Mouse (Mus musculus) left cerebral cortex, adult 18-20 months (tissue): ENCODE measurements at regions not wholly inside any gene's neighbourhood (a gene's known extent, or its start where the extent isn't known, plus 50 kb on each side); places are given as distances from the start of the nearest gene placed in this dataset.

Source experiments
- DNase-seq, 2 experiments: peaks; one replicate each; pipeline ENCODE4 v3.0.0; 2021 to 2022; ENCODE audit warnings: low spot score in 2 of 2, mixed read lengths in 1 of 2

GRCm38 (mm10) chr15:86566111-86566510 lies 351.9 kb downstream of the Tbc1d22a start:
- no peak for DNase-seq

DNA sequence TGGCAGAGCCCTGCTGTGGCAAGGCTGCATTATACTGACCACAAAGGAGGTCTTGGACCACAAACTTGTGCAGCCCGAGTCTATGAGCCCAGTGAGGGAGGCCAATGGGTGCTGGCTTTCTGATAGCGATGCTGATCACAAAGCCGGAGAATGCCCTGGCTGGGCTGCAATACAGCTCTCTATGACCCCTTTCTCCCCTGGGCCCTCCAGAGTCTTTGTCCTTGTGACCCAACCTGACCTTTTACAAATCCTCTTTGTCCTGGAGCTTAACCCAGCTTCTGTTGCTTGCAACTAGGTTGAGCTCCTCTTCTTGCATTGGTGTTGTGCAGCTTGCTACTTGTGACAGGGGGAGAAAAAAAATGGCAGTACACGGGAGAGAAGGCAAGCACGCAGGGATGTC lies 360.1 kb downstream of the Tbc1d22a start:
- no peak for DNase-seq

- no peak for DNase-seq
Observed at GRCm38 (mm10) chr15:86576666-86577065, 362.4 kb downstream of the Tbc1d22a start.

GRCm38 (mm10) chr15:86578689-86579088 lies 364.4 kb downstream of the Tbc1d22a start:
- DNase-seq: no peak

DNA sequence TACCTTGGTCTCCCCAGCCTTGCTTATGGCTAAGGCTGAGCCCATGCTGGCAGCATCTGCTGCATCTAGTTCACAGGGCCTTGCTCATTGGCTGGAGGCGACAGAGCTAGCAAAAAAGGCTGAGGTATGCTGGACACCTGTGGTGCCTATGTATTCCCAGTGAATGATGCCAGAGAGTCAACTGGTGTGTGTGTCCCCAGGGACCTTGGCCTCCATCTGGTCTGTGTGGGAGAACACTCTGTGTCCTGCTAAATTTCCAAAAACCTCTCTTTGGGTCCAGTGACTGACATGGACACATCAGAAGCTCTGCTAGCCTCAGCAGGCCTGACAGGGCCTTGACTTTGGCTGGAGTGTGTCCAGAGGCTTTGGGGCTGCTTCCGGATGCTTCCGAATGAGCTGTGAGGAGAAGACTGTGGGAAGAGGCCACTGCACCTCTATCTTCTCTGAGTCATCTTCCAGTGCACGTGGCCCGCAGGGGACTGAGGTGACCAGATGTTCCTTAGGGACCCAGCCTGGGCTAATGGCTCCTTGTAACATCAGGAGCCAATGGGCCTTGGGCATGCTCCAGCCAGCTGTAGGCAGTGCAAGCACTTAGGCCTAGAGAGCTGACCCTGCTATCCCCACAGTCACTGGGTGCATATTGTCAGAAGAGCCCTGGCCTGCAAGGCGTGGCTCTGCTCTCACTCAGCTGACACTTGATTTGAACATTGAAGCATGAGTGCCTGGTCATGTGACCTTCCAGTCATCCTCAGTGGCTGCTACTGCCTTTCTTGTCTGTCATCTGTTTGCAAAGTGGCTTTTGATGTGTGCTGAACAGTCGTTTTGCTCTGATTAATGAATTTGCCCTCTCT lies 368.2 kb downstream of the Tbc1d22a start:
- DNase-seq: no peak

GRCm38 (mm10) chr15:86585716-86586115 lies 371.5 kb downstream of the Tbc1d22a start:
- no peak for DNase-seq

GRCm38 (mm10) chr15:86587209-86587608 lies 372.9 kb downstream of the Tbc1d22a start:
- no peak for DNase-seq

DNA sequence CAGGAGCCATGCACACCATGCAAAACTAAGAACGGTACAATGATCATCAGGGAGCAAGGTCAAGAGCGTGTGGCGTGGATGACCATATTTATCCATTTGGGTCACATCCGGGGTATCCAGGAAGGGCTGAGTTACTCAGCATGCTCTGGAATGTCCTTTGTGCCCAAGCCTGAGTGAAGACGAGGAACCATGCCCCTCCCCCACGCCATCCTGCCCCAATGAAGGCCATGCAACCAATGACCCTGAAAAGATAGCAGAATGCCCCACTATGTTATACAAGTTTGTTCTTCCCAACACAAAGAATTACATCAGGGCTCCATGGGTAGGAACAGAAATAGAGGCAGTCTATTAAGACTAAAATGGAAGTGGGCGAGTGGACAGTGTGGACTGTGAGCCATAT lies 375.8 kb downstream of the Tbc1d22a start:
- no peak for DNase-seq

GRCm38 (mm10) chr15:86590896-86591295 lies 376.6 kb downstream of the Tbc1d22a start:
- DNase-seq: no peak

DNA sequence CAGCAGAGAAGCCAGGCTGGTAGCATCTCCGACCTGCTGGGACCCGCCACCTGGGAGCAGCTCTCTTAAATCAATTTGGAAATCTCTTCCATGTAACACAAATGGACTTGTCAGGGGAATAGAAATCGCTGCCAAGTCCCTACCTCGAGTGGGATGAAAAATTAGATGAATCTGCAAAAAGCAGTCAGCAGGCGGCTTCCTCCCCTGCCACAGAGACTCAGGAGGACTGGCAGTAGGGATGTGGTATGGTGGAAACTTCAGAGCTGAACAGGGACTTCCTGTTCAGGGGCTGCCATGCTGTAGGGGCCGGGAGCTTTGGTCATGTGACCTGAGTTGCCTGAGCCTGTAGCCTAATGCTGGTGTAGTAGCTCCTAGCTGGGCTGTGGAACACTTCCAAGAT lies 379.1 kb downstream of the Tbc1d22a start:
- DNase-seq: peak; percentile 38 to 64

- DNase-seq: no peak
Observed at GRCm38 (mm10) chr15:86606411-86606810, 392.2 kb downstream of the Tbc1d22a start.

DNA sequence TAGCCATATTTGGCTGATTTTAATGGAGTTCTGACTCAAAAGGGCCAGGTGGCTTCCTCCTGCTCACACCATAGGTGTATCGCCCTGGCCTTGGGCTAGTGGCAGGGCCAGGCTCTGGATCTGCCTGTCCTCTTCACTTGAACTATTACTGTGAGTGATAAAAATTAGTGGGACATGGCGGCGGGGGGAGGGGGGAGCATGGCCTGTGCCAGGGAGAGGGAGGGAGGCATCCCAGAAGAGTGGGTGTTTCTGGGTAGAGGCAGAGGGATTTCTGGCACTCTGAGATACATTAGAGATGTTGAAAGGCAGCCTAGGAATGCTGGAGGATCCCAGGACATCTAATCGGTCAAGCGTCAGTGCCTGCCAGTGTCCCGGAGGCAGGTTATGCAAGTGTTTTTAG lies 395.4 kb downstream of the Tbc1d22a start:
- DNase-seq: no peak

GRCm38 (mm10) chr15:86631376-86631775 lies 417.1 kb downstream of the Tbc1d22a start:
- DNase-seq: no peak

- DNase-seq: no peak
Observed at GRCm38 (mm10) chr15:86645244-86645643, 431.0 kb downstream of the Tbc1d22a start.

GRCm38 (mm10) chr15:86648131-86648530 lies 433.9 kb downstream of the Tbc1d22a start:
- no peak for DNase-seq

GRCm38 (mm10) chr15:86673096-86673520 lies 458.8 kb downstream of the Tbc1d22a start:
- DNase-seq: no peak

DNA sequence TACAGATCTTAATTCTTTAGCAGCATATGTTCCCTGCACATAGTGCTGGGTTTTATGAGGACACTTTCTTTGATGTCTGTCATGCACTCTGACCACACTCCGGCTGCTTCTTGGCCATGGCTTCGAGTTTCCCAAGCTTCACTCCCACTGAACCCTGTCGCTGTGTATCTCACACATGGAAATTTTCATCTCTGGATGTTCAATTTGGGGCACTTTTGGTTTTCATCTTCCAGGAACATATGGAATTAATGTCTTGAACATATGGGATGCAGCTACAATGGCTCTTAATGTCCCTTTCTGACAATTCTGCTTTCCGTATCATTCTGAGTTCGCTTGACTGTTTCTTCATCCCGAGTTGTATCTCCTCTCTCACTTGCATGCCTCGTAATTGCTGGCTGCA lies 462.8 kb downstream of the Tbc1d22a start:
- DNase-seq: peak in 1 of 2 experiments; percentile 36

DNA sequence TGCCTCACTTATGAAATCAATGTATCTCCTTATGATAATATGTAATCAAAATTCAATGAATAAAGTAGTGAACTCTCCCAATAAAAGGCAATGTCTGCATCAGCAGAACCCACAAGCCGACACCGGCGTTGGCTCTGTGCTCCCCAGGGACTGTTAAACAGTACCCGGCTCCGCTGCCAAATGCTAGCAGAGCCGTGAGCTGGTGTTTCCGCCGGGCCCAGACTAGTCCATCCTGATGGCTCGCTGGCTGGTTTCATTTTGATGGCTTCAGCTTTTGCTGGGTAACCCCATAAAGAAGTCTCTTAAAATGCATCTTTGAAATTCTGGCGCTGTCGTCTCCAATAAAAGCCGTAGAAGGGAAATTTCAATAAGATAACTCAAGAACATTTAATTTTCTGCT lies 468.8 kb downstream of the Tbc1d22a start:
- no peak for DNase-seq

GRCm38 (mm10) chr15:86689694-86690093 lies 475.4 kb downstream of the Tbc1d22a start:
- no peak for DNase-seq

DNA sequence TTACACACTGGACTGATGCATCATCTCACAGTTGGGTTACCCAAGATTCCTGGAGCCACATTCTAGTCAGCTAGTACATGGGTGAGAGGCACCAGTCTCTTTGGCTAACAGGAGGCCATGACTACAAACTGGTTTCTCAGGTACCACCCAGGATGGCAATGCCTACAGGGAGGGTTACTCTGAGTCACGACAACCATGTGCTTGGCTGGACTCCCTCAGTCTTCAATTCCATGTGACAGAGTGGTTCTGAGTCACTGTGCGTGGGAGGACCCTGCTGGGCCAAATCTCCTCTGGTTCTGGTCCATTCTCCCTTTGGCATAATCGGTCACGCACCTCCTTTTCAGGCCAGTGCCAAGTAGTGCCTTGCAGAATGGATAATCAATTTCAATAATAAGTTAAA lies 482.5 kb downstream of the Tbc1d22a start:
- peak; percentile 66 to 68 for DNase-seq

DNA sequence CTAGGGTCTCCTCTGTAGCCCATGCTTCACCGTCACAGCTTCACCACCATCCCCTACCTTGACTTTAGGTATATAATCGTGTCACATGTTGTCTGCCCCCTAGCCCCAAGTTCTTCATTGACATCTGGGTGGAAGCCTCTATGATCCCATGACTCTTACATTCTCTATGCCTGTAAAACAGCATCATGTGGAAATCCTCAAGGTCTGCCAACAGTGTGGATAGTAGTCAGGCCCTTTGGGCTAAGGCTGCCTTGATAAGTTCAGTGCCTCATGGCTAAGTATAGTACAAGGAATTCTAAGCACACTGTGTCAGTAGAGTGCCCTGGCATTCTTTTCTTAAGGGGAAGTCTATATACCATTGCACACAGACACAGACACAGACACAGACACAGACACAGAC lies 496.2 kb downstream of the Tbc1d22a start:
- no peak for DNase-seq

- DNase-seq: no peak
Observed at GRCm38 (mm10) chr15:86718376-86718775, 504.1 kb downstream of the Tbc1d22a start.

DNA sequence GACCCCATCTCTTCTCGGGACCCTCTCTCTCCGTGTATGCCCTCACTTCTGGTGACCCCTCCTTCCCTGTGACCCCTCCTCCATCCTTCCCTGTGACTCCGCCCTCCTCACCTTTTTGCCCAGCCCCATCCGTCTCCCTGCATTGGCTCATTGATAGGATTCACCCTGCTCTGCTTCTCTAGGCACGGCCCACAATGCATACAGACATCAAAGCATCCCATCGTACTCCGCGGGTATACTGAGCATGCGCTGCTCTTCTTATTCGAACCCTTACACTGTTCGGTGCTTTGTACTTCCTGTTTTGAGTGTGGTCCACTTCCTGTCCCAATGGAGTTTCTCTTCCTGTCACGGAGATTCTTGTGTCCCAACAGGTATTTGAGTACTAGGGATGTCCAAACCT lies 504.8 kb downstream of the Tbc1d22a start:
- no peak for DNase-seq
